In the genomic region with DNA sequence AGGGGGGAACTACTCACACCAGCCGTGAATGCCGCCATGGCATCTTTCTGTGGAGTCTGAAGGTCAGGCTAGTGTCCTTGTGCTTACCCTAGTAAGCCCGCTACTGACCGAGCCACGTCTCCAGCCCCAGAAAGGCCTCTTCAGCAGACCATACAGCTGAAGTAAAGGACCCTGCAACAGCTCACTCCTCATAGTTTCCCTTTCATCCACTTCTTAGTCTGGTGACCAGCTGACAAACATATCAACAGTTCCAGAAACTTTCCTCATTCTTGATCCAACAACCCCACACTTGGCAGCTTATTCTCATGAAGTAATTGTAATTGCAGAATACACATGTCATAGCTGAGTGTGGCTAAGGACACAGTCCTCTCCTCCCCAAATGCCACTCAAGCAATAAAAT, we compare ENCODE assay signal across 13 mouse cellular contexts. TPM values are rescaled to one million over a fixed set of nuclear protein-coding genes. Genes with fewer than 3 reads are reported as not detected.
DNase-seq lines count a peak whose midpoint lies in the region; ATAC-seq lines count a peak whose summit lies in the region.
"Had no signal": no experiment of that assay in that cellular context is flagged by ENCODE, and none has a peak within 500 bp of the region (broad histone marks: within the 10 kb centered on the region; RNA-seq: fewer than 3 reads in every experiment).

No protein-coding gene starts in this region.

- H3K9ac ChIP-seq in kidney, embryonic 15.5 days, result no peak overlapping the region
- H3K9ac ChIP-seq: midbrain, embryonic 12.5 days had no signal

- no peaks in the 10 kb centered on the region for H3K36me3 ChIP-seq in kidney, embryonic 15.5 days
- no peaks in the 10 kb centered on the region for H3K36me3 ChIP-seq in heart, embryonic 10.5 days
- H3K36me3 ChIP-seq: hindbrain, embryonic 10.5 days; midbrain, embryonic 12.5 days had no signal

- H3K4me2 ChIP-seq in kidney, embryonic 15.5 days, result no peak overlapping the region
- H3K4me2 ChIP-seq: midbrain, embryonic 12.5 days had no signal

- H3K9me3 ChIP-seq in kidney, embryonic 15.5 days (replicated peaks), result no peaks in the 10 kb centered on the region
- no peaks in the 10 kb centered on the region for H3K9me3 ChIP-seq in heart, embryonic 10.5 days
- H3K9me3 ChIP-seq: hindbrain, embryonic 10.5 days; midbrain, embryonic 12.5 days had no signal

- peak; percentile 45 for DNase-seq in adrenal gland, postnatal 10 days
- no peak for DNase-seq in adrenal gland, adult 18-20 months (ENCODE audit: low spot score in 2 of 2)
- no peak for DNase-seq in kidney, postnatal 4 days
- DNase-seq in heart, embryonic 10.5 days (ENCODE audit: low spot score), result no peak
- DNase-seq in lung, postnatal 10 days, result peak; percentile 74
- DNase-seq in thymus, postnatal 36 days, result no peak
- DNase-seq: liver had no signal

- 79% methylated on average over 5 of the region's 5 CpGs for WGBS in kidney, embryonic 15.5 days
- 67% methylated on average over 5 of the region's 5 CpGs for WGBS in heart, embryonic 10.5 days

- H3K4me3 ChIP-seq in kidney, embryonic 15.5 days (replicated peaks), result no peak overlapping the region
- no peak overlapping the region for H3K4me3 ChIP-seq in heart, embryonic 10.5 days
- H3K4me3 ChIP-seq: hindbrain, embryonic 10.5 days; midbrain, embryonic 12.5 days had no signal

- peak overlapping the region; percentile 78; the same call in 1 of the 2 replicates for H3K27ac ChIP-seq in kidney, embryonic 15.5 days
- peak overlapping the region; percentile 73; the same call in 1 of the 2 replicates for H3K27ac ChIP-seq in heart, embryonic 10.5 days
- H3K27ac ChIP-seq: midbrain, embryonic 12.5 days had no signal

- no peak for ATAC-seq in kidney, embryonic 15.5 days (replicated peaks; ENCODE audit: low FRiP score)
- ATAC-seq in megakaryocyte progenitor cell, adult 5-6 weeks (replicated peaks; ENCODE audit: poor library complexity), result no peak
- ATAC-seq: forebrain, embryonic 16.5 days had no signal

- H3K27me3 ChIP-seq in kidney, embryonic 15.5 days, result no peaks in the 10 kb centered on the region
- no peaks in the 10 kb centered on the region for H3K27me3 ChIP-seq in heart, embryonic 10.5 days (ENCODE audit: insufficient read depth, poor library complexity, severe bottlenecking)

- peaks cover 24% of the 10 kb centered on the region for H3K4me1 ChIP-seq in kidney, embryonic 15.5 days
- H3K4me1 ChIP-seq in heart, embryonic 10.5 days, result peaks cover 63% of the 10 kb centered on the region

RNA-seq across cellular contexts. Expression of a gene that starts 27.0 kb away (rescaled TPM):
- total RNA-seq in adrenal gland, postnatal 10 days (2021), result 10 to 100 TPM; 13.0 to 16.6 TPM
- total RNA-seq in adrenal gland, adult 18-20 months (2021), result 10 to 100 TPM; 19.2 to 19.7 TPM
- 14.7 and 17.1 TPM in 2 replicates for polyA plus RNA-seq in kidney, embryonic 15.5 days (2015; fragmentation: Nextera tagmentation; extraction: Ambion mirVana)
- 12.9 and 16.2 TPM in 2 replicates for polyA plus RNA-seq in heart, embryonic 10.5 days (2016; fragmentation: Nextera tagmentation; extraction: Ambion mirVana)
- 3.2 and 4.6 TPM in 2 replicates for total RNA-seq in megakaryocyte progenitor cell, adult 5-6 weeks (2015)
- 4.9 and 6.7 TPM in 2 replicates for total RNA-seq in megakaryocyte progenitor cell, adult 5-6 weeks (2017)
- total RNA-seq: MEL had no signal

Comparison
In these comparisons a context has a peak if more than half of its experiments do, and no peak if none do; other contexts are left out.
1. DNase-seq: peak in adrenal gland, postnatal 10 days (single experiment) and lung, postnatal 10 days (single experiment); none in adrenal gland, adult 18-20 months (0 of 2), kidney, postnatal 4 days (0 of 2), heart, embryonic 10.5 days (single experiment) and thymus, postnatal 36 days (0 of 2).